Mouse (Mus musculus) brain, embryonic 14.5 days (tissue): Measurements from ENCODE around the gene Ctsg. TPM values are rescaled to one million over a fixed set of nuclear protein-coding genes. Genes with fewer than 3 reads are reported as not detected.
"Not testable (repeated sequence)": the region's sequence is repeated elsewhere in the genome, so short reads cannot be mapped to it uniquely, and the experiment has no call there.

Experiments
- DNase-seq: peaks from one replicate; pipeline ENCODE4 v3.0.0-alpha.2; 2011; ENCODE audit warnings: low read depth
- CTCF ChIP-seq: fragments of 200-500 bp; IDR thresholded peaks from 2 replicates; pipeline ENCODE4 v1.5.1; 2012; ENCODE audit warnings: inconsistent platforms, mild to moderate bottlenecking, moderate library complexity, borderline replicate concordance; ENCODE audit not compliant: insufficient read depth, insufficient read length; ENCODE audit errors: extremely low read depth
- POLR2A ChIP-seq: fragments of 200-500 bp; IDR thresholded peaks from 2 replicates; pipeline ENCODE4 v1.6.1; 2012; ENCODE audit warnings: mild to moderate bottlenecking, inconsistent platforms, borderline replicate concordance; ENCODE audit not compliant: poor library complexity, insufficient read depth, insufficient read length, severe bottlenecking; ENCODE audit errors: extremely low read depth
- polyA plus RNA-seq: library from polyadenylated mRNA; depleted of rRNA; stranded (reverse); fragments of >200 nt; gene quantifications from 2 replicates; pipeline ENCODE4 v1.2.3, GENCODE M21; 2012; rRNA removed

Ctsg gene
- polyA plus RNA-seq, 1 experiment, result 0.08 TPM

DNA sequence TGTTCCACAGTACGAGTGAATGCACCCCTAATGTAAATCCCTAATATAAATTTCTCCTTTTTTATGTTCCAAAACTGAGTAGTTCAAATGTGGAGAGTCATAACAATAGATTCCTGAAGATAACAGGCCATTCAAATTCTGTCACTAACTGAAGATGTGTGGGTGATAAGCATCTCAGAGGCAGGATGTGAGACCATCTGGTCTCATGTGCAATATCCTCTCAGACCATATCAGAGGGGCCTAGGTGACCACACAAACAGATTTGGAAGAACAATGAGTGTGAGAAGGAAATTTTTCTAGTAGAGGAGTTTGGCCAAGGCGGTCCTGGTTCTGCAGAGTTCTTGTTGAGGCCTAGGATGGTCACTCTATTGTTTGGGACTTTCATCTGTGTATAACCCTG, 9.0 kb downstream of the Ctsg start:
- TF ChIP-seq POLR2A (no peak), CTCF (no peak)
- no peak for DNase-seq

DNA sequence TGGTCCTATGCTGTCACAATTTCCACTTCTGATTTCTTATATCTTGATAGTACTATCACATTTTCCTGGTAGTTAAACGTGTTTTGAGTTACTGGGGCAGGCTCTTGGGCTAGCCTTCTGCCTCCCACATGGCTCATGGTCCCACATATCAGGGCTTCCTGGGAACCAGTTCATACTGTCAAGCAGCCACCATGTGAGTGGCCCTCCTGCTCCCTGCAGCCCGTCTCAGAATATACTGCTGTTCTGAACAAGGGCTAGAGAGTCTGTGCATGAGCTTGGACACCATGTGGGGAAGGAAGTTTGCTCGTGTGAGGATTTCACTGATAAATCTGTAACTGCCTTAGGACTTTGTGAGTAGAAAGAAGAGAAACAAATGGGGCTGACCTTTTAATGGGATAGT, 15.7 kb downstream of the Ctsg start:
- no peak for DNase-seq
- no peak for TF ChIP-seq POLR2A
- TF ChIP-seq CTCF, result no peak

- TF ChIP-seq POLR2A, result no peak
- no peak for TF ChIP-seq CTCF
- no peak for DNase-seq
These were observed 17.2 kb downstream of the Ctsg start, which contains the start of gene Mcpt8 for GRCm38 (mm10) chr14:56085167-56085566. Mcpt8 (minus strand) TSS chr14:56085273.

DNA sequence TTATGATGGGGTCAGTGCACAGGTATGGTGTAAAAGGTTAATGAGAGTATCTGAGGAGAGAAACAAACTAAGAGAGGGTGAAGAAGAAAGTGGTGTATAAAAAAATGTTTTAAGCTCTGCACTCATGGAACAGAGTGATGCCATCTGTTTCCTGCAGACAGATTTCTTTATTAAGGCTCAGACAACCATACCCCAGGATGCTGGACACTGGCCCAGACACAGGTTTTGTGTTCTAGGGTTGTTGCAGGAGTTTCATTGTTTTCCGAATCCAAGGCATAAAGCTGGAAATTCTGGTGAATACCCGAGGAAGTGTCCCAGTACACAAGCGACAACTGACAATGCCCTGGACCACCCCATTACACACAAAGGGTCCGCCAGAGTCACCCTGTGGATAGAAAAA, 20.4 kb downstream of the Ctsg start:
- peak; percentile 40 for DNase-seq
- TF ChIP-seq POLR2A, result no peak
- TF ChIP-seq CTCF, result no peak

GRCm38 (mm10) chr14:56062213-56062612, 40.2 kb downstream of the Ctsg start, which contains the start of gene Mcpt4:
Mcpt4 (minus strand) TSS chr14:56062313.
- DNase-seq, result not testable (repeated sequence)

- TF ChIP-seq POLR2A (no peak), CTCF (no peak)
- no peak for DNase-seq
These were observed 44.7 kb downstream of the Ctsg start for GRCm38 (mm10) chr14:56057722-56058121.

DNA sequence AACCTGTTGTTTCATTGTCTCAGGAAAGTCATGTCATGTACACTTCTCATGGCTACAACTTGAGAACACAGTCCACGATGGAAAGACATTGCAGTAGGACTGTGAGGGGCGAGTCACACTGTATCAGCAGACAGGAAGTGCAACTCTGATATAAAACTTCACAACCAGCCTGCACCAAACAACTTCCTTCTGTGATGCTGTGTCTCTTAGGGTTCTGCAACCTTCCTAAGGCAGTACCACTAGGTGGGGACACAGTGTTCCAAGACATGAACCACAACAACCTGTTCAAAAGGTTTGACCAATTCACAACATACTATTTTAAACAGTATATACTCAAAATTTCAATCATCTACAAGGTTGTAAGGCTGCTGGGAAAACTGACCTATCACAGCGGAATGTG, 47.0 kb downstream of the Ctsg start:
- no peak for TF ChIP-seq POLR2A
- no peak for TF ChIP-seq CTCF
- no peak for DNase-seq

Other genes starting within 250 kb of the Ctsg start
- 14.1 and 24.1 TPM in 2 replicates for gene Nynrin, start 248.6 kb downstream of the Ctsg start, polyA plus RNA-seq
- gene Cbln3, start 218.2 kb downstream of the Ctsg start, polyA plus RNA-seq, result 0.43 and 0.51 TPM in 2 replicates
- 13.4 and 13.7 TPM in 2 replicates for gene Khnyn, start 217.6 kb downstream of the Ctsg start, polyA plus RNA-seq
- 97.6 and 120 TPM in 2 replicates for gene Sdr39u1, start 202.3 kb downstream of the Ctsg start, polyA plus RNA-seq
- 1.9 and 5.3 TPM in 2 replicates for gene Cma1, start 157.9 kb downstream of the Ctsg start, polyA plus RNA-seq
- not detected in 2 replicates for gene Cma2, start 151.6 kb downstream of the Ctsg start, polyA plus RNA-seq
- gene Mcpt1, start 84.6 kb downstream of the Ctsg start, polyA plus RNA-seq, result 0.06 and 0.08 TPM in 2 replicates
- gene Mcpt9, start 72.1 kb downstream of the Ctsg start, polyA plus RNA-seq, result not detected in 2 replicates
- not detected in 2 replicates for gene Mcpt2, start 60.5 kb downstream of the Ctsg start, polyA plus RNA-seq
- 0.18 and 0.22 TPM in 2 replicates for gene Mcpt4, start 40.3 kb downstream of the Ctsg start, polyA plus RNA-seq
- 0.08 TPM in 1 of 2 replicates, not detected in the other for gene Mcpt8, start 17.3 kb downstream of the Ctsg start, polyA plus RNA-seq
- 0.10 TPM in 1 of 2 replicates, not detected in the other for gene Gzme, start 18.1 kb upstream of the Ctsg start, polyA plus RNA-seq
- gene Gzmd, start 30.0 kb upstream of the Ctsg start, polyA plus RNA-seq, result not detected in 2 replicates
- 0.15 TPM in 1 of 2 replicates, not detected in the other for gene Gzmg, start 57.0 kb upstream of the Ctsg start, polyA plus RNA-seq
- gene Gzmn, start 72.0 kb upstream of the Ctsg start, polyA plus RNA-seq, result not detected in 2 replicates
- not detected in 2 replicates for gene Gzmf, start 108.8 kb upstream of the Ctsg start, polyA plus RNA-seq
- gene Gzmc, start 132.1 kb upstream of the Ctsg start, polyA plus RNA-seq, result not detected in 2 replicates
- gene Gzmb, start 159.7 kb upstream of the Ctsg start, polyA plus RNA-seq, result 0.04 TPM in 1 of 2 replicates, not detected in the other